Mouse (Mus musculus) limb, embryonic 15.5 days (tissue): Measurements from ENCODE around the gene Catsperz. TPM values are rescaled to one million over a fixed set of nuclear protein-coding genes. Genes with fewer than 3 reads are reported as not detected.

ENCODE experiments used
- ATAC-seq: fragments of 200-750 bp; cut with Nextera tagmentation; 2 replicates; pipeline ENCODE4 v1.8.0; 2017; ENCODE audit warnings: low read depth, moderate TSS enrichment; ENCODE audit not compliant: insufficient number of reproducible peaks, low FRiP score, low TSS enrichment
- H3K27ac ChIP-seq: fragments of 300-500 bp; sonication (generic); 2 replicates; pipeline ENCODE4 v1.5.1; 2015; ENCODE audit warnings: moderate library complexity, mild to moderate bottlenecking, inconsistent platforms
- H3K27me3 ChIP-seq: fragments of 300-500 bp; sonication (generic); 2 replicates; pipeline ENCODE4 v1.6.1; 2015; ENCODE audit warnings: inconsistent platforms
- H3K36me3 ChIP-seq: fragments of 300-500 bp; sonication (generic); 2 replicates; pipeline ENCODE4 v1.6.1; 2015; ENCODE audit warnings: inconsistent platforms
- H3K4me1 ChIP-seq: fragments of 300-500 bp; sonication (generic); 2 replicates; pipeline ENCODE4 v1.6.1; 2015; ENCODE audit warnings: inconsistent platforms
- H3K4me2 ChIP-seq: fragments of 300-500 bp; sonication (generic); 2 replicates; pipeline ENCODE4 v1.6.1; 2015; ENCODE audit warnings: mild to moderate bottlenecking, inconsistent platforms
- H3K4me3 ChIP-seq: fragments of 300-500 bp; sonication (generic); 2 replicates; pipeline ENCODE4 v1.5.1; 2015; ENCODE audit warnings: mild to moderate bottlenecking, inconsistent platforms
- H3K9ac ChIP-seq: fragments of 300-500 bp; sonication (generic); 2 replicates; pipeline ENCODE4 v1.6.1; 2015; ENCODE audit warnings: inconsistent platforms
- H3K9me3 ChIP-seq: fragments of 300-500 bp; sonication (generic); 2 replicates; pipeline ENCODE4 v1.6.1; 2016; ENCODE audit warnings: inconsistent platforms
- whole genome bisulfite sequencing: fragments of 180-500 bp; shearing (Covaris S2); methylation state at CpG from one replicate; pipeline ENCODE4 v1.1.7; 2015; 5-methylcytosine and 5-hydroxymethylcytosine counted together
- microRNA-seq: library from miRNA; unstranded; fragments of <30 nt; microRNA quantifications from one replicate; pipeline ENCODE4, GENCODE M21; 2016
- polyA plus RNA-seq: library from polyadenylated mRNA; unstranded; fragments of >200 nt; fragmentation: Nextera tagmentation; extraction: Ambion mirVana; gene quantifications from 2 replicates; pipeline ENCODE4 v1.2.1, GENCODE M21; 2015

Gene Catsperz
- polyA plus RNA-seq, 1 experiment from 2014 or later, result 6.7 TPM

DNA sequence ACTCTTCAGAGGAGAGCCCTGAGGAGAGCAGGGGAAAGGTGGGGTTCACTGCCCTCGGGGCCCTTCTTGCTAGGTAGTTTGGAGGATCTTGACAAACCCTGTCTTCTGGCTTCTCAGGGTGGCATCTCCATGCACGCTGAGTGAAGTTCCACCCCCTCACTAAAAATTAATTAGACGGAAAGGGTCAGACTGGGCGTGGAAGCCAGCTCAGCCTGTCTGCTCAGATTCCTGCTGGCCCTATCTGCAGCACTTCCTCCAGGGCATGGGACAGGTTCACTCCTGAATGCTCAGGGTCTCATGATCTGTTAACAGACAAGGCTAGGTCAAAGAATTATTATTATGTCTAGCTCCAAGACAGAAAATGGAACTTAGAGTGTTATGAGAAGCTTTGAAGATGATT is 32.7 kb downstream of the Catsperz start:
- no peak for ATAC-seq
- Histone ChIP-seq H3K27ac (no peak overlapping the region), H3K36me3 (no peaks in the 10 kb centered on the region), H3K27me3 (no peaks in the 10 kb centered on the region), H3K4me3 (no peak overlapping the region), H3K4me1 (no peaks in the 10 kb centered on the region; the same call in 1 of the 2 replicates), H3K9me3 (no peaks in the 10 kb centered on the region), H3K9ac (no peak overlapping the region), H3K4me2 (no peak overlapping the region)
- WGBS, result 40% methylated on average over 4 of the region's 4 CpGs

DNA sequence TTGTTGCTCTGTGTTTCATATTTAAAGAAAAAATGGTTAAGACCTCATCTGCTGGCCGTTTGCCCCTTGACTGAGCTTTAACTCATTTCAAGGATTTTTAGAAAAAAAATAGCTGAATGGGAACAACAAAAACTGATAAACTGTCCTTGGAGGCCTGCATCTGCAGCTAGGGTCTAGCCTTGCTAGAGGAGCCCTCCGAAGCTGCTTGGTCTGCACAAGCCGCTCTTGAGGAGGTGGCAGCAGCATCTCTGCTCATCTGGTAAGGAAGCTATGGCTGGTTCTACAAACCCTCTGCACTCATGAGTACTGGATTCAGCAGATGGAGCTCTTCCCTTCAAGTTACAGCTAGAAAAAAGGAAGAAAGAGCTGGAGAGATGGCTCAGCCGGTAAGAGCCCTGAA is 47.2 kb downstream of the Catsperz start:
- no peak for ATAC-seq
- Histone ChIP-seq H3K36me3 (no peaks in the 10 kb centered on the region), H3K9me3 (no peaks in the 10 kb centered on the region), H3K4me2 (no peak overlapping the region), H3K27me3 (no peaks in the 10 kb centered on the region), H3K4me3 (no peak overlapping the region), H3K9ac (no peak overlapping the region), H3K27ac (no peak overlapping the region), H3K4me1 (no peaks in the 10 kb centered on the region)
- 86% methylated on average over 4 of the region's 4 CpGs for WGBS

DNA sequence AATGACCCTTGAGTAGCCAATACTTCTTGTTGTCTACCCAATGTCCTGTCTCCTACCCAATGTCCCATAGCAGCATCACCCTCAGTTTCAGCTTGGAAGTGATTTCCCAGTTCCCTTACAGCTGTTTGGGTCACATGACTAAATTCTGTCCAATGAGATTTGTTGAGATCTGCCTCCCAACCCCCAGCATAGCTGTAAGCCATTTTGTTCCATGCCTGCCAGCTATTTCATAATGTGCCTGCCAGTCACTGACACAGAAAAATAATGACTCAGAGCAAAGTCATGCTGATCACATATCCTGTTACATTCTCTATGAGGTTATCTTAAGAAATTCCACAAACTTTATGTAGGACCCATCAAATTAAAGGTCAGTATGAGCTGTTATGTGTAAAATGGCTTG is 48.4 kb downstream of the Catsperz start:
- Histone ChIP-seq H3K36me3 (no peaks in the 10 kb centered on the region), H3K4me2 (no peak overlapping the region), H3K4me3 (no peak overlapping the region), H3K9ac (no peak overlapping the region), H3K27ac (no peak overlapping the region), H3K9me3 (no peaks in the 10 kb centered on the region), H3K4me1 (no peaks in the 10 kb centered on the region), H3K27me3 (no peaks in the 10 kb centered on the region)
- ATAC-seq, result no peak

DNA sequence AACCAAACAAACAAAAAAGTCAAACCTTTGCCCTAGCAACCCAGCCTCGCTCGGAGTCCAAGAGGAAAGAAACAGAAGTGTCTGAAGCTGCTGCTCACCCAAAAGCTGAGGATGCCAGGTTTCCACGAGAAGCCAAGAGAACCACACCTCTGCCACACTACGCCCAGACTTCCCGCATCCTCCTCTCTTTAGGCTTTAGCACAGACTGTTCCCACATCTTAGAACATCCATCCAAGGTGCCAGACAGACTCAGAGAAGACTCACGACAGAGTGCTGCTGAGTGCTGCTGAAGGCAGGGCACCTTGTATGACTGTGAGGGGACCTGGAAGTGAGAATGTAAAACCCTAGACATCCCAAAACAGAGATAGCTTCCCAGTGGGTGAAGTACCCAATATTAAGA is 49.3 kb downstream of the Catsperz start:
- no peak overlapping the region for H3K4me2 ChIP-seq
- no peaks in the 10 kb centered on the region for H3K9me3 ChIP-seq
- no peak overlapping the region for H3K27ac ChIP-seq
- H3K4me1 ChIP-seq, result no peaks in the 10 kb centered on the region
- H3K27me3 ChIP-seq, result no peaks in the 10 kb centered on the region
- no peak overlapping the region for H3K9ac ChIP-seq
- H3K36me3 ChIP-seq, result no peaks in the 10 kb centered on the region
- 80% methylated on average over 6 of the region's 6 CpGs for WGBS
- H3K4me3 ChIP-seq, result no peak overlapping the region
- no peak for ATAC-seq

DNA sequence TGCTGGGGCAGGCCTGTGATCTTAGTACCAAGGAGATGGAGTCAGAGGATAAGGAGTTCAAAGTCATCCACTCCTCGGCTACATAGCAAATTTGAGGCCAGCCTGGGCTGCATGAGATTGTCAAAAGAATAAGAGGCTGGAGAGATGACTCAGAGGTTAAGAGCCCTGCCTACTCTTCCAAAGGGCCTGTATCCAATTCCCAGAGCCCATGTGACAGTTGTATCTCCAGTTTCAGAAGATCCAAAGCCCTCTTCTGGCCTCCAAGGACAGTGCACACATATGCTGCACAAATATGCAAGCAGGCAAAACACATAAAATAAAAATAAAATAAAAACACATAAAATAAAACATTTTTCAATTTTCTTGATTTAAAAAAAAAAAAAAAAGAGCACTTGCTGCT is 50.9 kb downstream of the Catsperz start:
- Histone ChIP-seq H3K4me1 (0 out of 2 replicates have a peak, but pooled peaks cover 3% of the 10 kb centered on the region), H3K4me2 (no peak overlapping the region), H3K4me3 (no peak overlapping the region), H3K27me3 (no peaks in the 10 kb centered on the region), H3K9me3 (no peaks in the 10 kb centered on the region), H3K36me3 (no peaks in the 10 kb centered on the region), H3K9ac (no peak overlapping the region), H3K27ac (no peak overlapping the region)
- WGBS, result 76% methylated on average over 1 of the region's 1 CpGs
- ATAC-seq, result no peak

DNA sequence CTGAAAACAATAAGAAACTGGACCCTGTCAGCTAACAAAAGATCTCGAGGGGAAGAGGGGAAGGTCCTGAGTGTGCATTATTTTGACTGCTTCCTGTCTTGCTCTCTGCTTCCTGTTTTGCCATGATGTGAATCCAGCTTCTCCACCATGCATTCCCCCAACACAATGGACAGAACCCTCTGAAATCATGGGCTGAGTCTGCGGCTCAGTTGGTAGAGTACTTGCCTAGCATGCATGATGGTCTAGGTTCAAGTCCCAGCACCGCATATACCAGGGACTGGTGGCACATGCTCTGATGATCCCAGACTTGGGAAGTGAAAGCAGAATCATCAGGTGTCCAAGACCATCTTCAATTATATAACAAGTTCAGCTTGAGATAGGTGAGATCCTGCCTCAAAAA is 52.5 kb downstream of the Catsperz start:
- Histone ChIP-seq H3K9me3 (no peaks in the 10 kb centered on the region), H3K9ac (no peak overlapping the region), H3K27ac (no peak overlapping the region), H3K4me1 (0 out of 2 replicates have a peak, but pooled peaks cover 3% of the 10 kb centered on the region), H3K4me2 (no peak overlapping the region), H3K4me3 (no peak overlapping the region), H3K27me3 (no peaks in the 10 kb centered on the region), H3K36me3 (no peaks in the 10 kb centered on the region)
- 76% methylated on average over 3 of the region's 3 CpGs for WGBS
- no peak for ATAC-seq

Small RNAs within 50 kb of the gene (microRNA-seq; reads per million reads assigned to microRNA genes)
- gene Mir6990, result not detected

Other genes starting within 250 kb of the Catsperz start
- gene Rps6ka4, start 84.7 kb downstream of the Catsperz start, polyA plus RNA-seq, result 33.5 and 36.1 TPM in 2 replicates
- gene Ccdc88b, start 67.2 kb downstream of the Catsperz start, polyA plus RNA-seq, result 1.2 and 1.7 TPM in 2 replicates
- 123 and 138 TPM in 2 replicates for gene Trmt112, start 15.7 kb downstream of the Catsperz start, polyA plus RNA-seq
- 349 and 392 TPM in 2 replicates for gene Prdx5, start 15.3 kb downstream of the Catsperz start, polyA plus RNA-seq
- gene Esrra, start 3.6 kb downstream of the Catsperz start, polyA plus RNA-seq, result 11.1 and 11.4 TPM in 2 replicates
- gene Kcnk4, start 9.1 kb upstream of the Catsperz start, polyA plus RNA-seq, result 1.5 and 1.7 TPM in 2 replicates
- 92.3 and 94.7 TPM in 2 replicates for gene Bad, start 16.5 kb upstream of the Catsperz start, polyA plus RNA-seq
- 35.2 and 38.9 TPM in 2 replicates for gene Gpr137, start 17.1 kb upstream of the Catsperz start, polyA plus RNA-seq
- 168 TPM in 2 replicates for gene Ppp1r14b, start 49.6 kb upstream of the Catsperz start, polyA plus RNA-seq
- 48.4 and 50.5 TPM in 2 replicates for gene Plcb3, start 51.1 kb upstream of the Catsperz start, polyA plus RNA-seq
- gene Fkbp2, start 55.1 kb upstream of the Catsperz start, polyA plus RNA-seq, result 117 and 124 TPM in 2 replicates
- 39.9 and 46.3 TPM in 2 replicates for gene Vegfb, start 62.3 kb upstream of the Catsperz start, polyA plus RNA-seq
- 23.8 and 30.6 TPM in 2 replicates for gene Dnajc4, start 67.2 kb upstream of the Catsperz start, polyA plus RNA-seq
- 21.7 and 24.1 TPM in 2 replicates for gene Nudt22, start 70.7 kb upstream of the Catsperz start, polyA plus RNA-seq
- 11.9 and 12.2 TPM in 2 replicates for gene Trpt1, start 70.8 kb upstream of the Catsperz start, polyA plus RNA-seq
- gene Fermt3, start 94.1 kb upstream of the Catsperz start, polyA plus RNA-seq, result 13.1 TPM in 2 replicates
- 207 and 226 TPM in 2 replicates for gene Stip1, start 114.6 kb upstream of the Catsperz start, polyA plus RNA-seq
- 18.2 and 27.2 TPM in 2 replicates for gene Macrod1, start 131.4 kb upstream of the Catsperz start, polyA plus RNA-seq
- 5.6 and 5.8 TPM in 2 replicates for gene Flrt1, start 180.3 kb upstream of the Catsperz start, polyA plus RNA-seq